Mouse (Mus musculus): ENCODE measurements around the gene Tsga10. TPM values are rescaled to one million over a fixed set of nuclear protein-coding genes. Genes with fewer than 3 reads are reported as not detected.

Tsga10 gene
- polyA plus RNA-seq, 1 experiment from 2014 or later, result 18.3 TPM

- H3K4me2 ChIP-seq, result peak overlapping the region; percentile 73
- 97% methylated on average over 4 of the region's 4 CpGs for WGBS
These were observed 6.9 kb upstream of the Tsga10 start for GRCm38 (mm10) chr1:37873157-37873556.

GRCm38 (mm10) chr1:37872131-37873067 is 6.2 kb upstream of the Tsga10 start:
- ATAC-seq (ENCODE audit: low FRiP score), result peak; percentile 90
- H3K9ac ChIP-seq, result peak overlapping the region; percentile 50
- peak overlapping the region; percentile 37 for H3K27ac ChIP-seq
- H3K4me2 ChIP-seq, result peak overlapping the region; percentile 73
- peaks cover 23% of the 10 kb centered on the region for H3K36me3 ChIP-seq (replicated peaks)
- H3K9me3 ChIP-seq, result no peaks in the 10 kb centered on the region
- peak overlapping the region; percentile 51 for H3K4me3 ChIP-seq (replicated peaks)
- peaks cover 12% of the 10 kb centered on the region for H3K4me1 ChIP-seq
- WGBS, result 6% methylated on average over 33 of the region's 33 CpGs
- peaks cover 10% of the 10 kb centered on the region; the same call in 1 of the 2 replicates for H3K27me3 ChIP-seq

More at GRCm38 (mm10) chr1:37873157-37873556, 6.9 kb upstream of the Tsga10 start:
- Histone ChIP-seq H3K4me1 (peaks cover 12% of the 10 kb centered on the region), H3K9ac (no peak overlapping the region), H3K4me3 (replicated peaks) (no peak overlapping the region), H3K9me3 (no peaks in the 10 kb centered on the region), H3K27ac (no peak overlapping the region), H3K36me3 (replicated peaks) (peaks cover 31% of the 10 kb centered on the region), H3K27me3 (peaks cover 10% of the 10 kb centered on the region; the same call in 1 of the 2 replicates)
- no peak for ATAC-seq (ENCODE audit: low FRiP score)

- peaks cover 20% of the 10 kb centered on the region for H3K36me3 ChIP-seq (replicated peaks)
- peak within 1 kb of the TSS; percentile 50 for H3K9ac ChIP-seq
- ATAC-seq (ENCODE audit: low FRiP score), result peak; percentile 62
- H3K27ac ChIP-seq, result peak within 1 kb of the TSS; percentile 68
- WGBS, result 8% methylated on average over 7 of the region's 7 CpGs
- H3K27me3 ChIP-seq, result peaks cover 10% of the 10 kb centered on the region; the same call in 1 of the 2 replicates
- peak within 1 kb of the TSS; percentile 51 for H3K4me3 ChIP-seq (replicated peaks)
- no peaks in the 10 kb centered on the region for H3K9me3 ChIP-seq
- peaks cover 12% of the 10 kb centered on the region for H3K4me1 ChIP-seq
- H3K4me2 ChIP-seq, result peak within 1 kb of the TSS; percentile 73
These were observed 5.5 kb upstream of the Tsga10 start, which contains the start of gene Lipt1 for GRCm38 (mm10) chr1:37871704-37872103. Gene Lipt1, plus strand, starts transcription at chr1:37871738.

- Histone ChIP-seq H3K27ac (no peak overlapping the region), H3K9ac (no peak overlapping the region), H3K36me3 (replicated peaks) (no peaks in the 10 kb centered on the region), H3K4me1 (peaks cover 18% of the 10 kb centered on the region), H3K27me3 (peaks cover 10% of the 10 kb centered on the region; the same call in 1 of the 2 replicates), H3K4me2 (no peak overlapping the region), H3K9me3 (no peaks in the 10 kb centered on the region), H3K4me3 (replicated peaks) (no peak overlapping the region)
- 64% methylated on average over 2 of the region's 2 CpGs for WGBS
- no peak for ATAC-seq (ENCODE audit: low FRiP score)
These were observed 3.1 kb upstream of the Tsga10 start for GRCm38 (mm10) chr1:37869362-37869761.

GRCm38 (mm10) chr1:37868640-37869039 is 2.4 kb upstream of the Tsga10 start:
- H3K9me3 ChIP-seq, result no peaks in the 10 kb centered on the region
- WGBS, result 67% methylated on average over 10 of the region's 10 CpGs
- ATAC-seq (ENCODE audit: low FRiP score), result no peak
- no peak overlapping the region for H3K27ac ChIP-seq
- H3K27me3 ChIP-seq, result peaks cover 10% of the 10 kb centered on the region; the same call in 1 of the 2 replicates
- H3K9ac ChIP-seq, result no peak overlapping the region
- no peaks in the 10 kb centered on the region for H3K36me3 ChIP-seq (replicated peaks)
- peaks cover 18% of the 10 kb centered on the region for H3K4me1 ChIP-seq
- H3K4me2 ChIP-seq, result no peak overlapping the region
- H3K4me3 ChIP-seq (replicated peaks), result no peak overlapping the region

- H3K4me3 ChIP-seq (replicated peaks), result no peak overlapping the region
- H3K4me2 ChIP-seq, result no peak overlapping the region
- no peak overlapping the region for H3K27ac ChIP-seq
- no peaks in the 10 kb centered on the region for H3K36me3 ChIP-seq (replicated peaks)
- no peaks in the 10 kb centered on the region for H3K9me3 ChIP-seq
- peaks cover 14% of the 10 kb centered on the region for H3K4me1 ChIP-seq
- H3K9ac ChIP-seq, result no peak overlapping the region
- ATAC-seq (ENCODE audit: low FRiP score), result no peak
- WGBS, result 74% methylated on average over 10 of the region's 10 CpGs
- H3K27me3 ChIP-seq, result peaks cover 10% of the 10 kb centered on the region; the same call in 1 of the 2 replicates
These were observed 1.6 kb upstream of the Tsga10 start for GRCm38 (mm10) chr1:37867684-37868322.

- H3K4me2 ChIP-seq, result no peak overlapping the region
- ATAC-seq (ENCODE audit: low FRiP score), result no peak
- H3K27ac ChIP-seq, result no peak overlapping the region
- WGBS, result 86% methylated on average over 1 of the region's 1 CpGs
- peaks cover 10% of the 10 kb centered on the region for H3K4me1 ChIP-seq
- H3K27me3 ChIP-seq, result peaks cover 10% of the 10 kb centered on the region; the same call in 1 of the 2 replicates
- no peaks in the 10 kb centered on the region for H3K9me3 ChIP-seq
- H3K9ac ChIP-seq, result no peak overlapping the region
- H3K36me3 ChIP-seq (replicated peaks), result no peaks in the 10 kb centered on the region
- H3K4me3 ChIP-seq (replicated peaks), result no peak overlapping the region
These were observed 827 bp upstream of the Tsga10 start for GRCm38 (mm10) chr1:37867056-37867455.

GRCm38 (mm10) chr1:37865401-37866215 is 621 bp downstream of the Tsga10 start:
- H3K9me3 ChIP-seq, result no peaks in the 10 kb centered on the region
- peak overlapping the region; percentile 72 for H3K4me2 ChIP-seq
- H3K4me3 ChIP-seq (replicated peaks), result peak overlapping the region; percentile 63
- H3K27ac ChIP-seq, result peak overlapping the region; percentile 88
- peak overlapping the region; percentile 71 for H3K9ac ChIP-seq
- WGBS, result 13% methylated on average over 23 of the region's 23 CpGs
- H3K27me3 ChIP-seq, result peaks cover 6% of the 10 kb centered on the region; the same call in 1 of the 2 replicates
- no peak for ATAC-seq (ENCODE audit: low FRiP score)
- H3K4me1 ChIP-seq, result peaks cover 5% of the 10 kb centered on the region
- no peaks in the 10 kb centered on the region for H3K36me3 ChIP-seq (replicated peaks)

- no peaks in the 10 kb centered on the region for H3K36me3 ChIP-seq (replicated peaks)
- peaks cover 5% of the 10 kb centered on the region for H3K4me1 ChIP-seq
- H3K9me3 ChIP-seq, result no peaks in the 10 kb centered on the region
- H3K4me2 ChIP-seq, result peak overlapping the region; percentile 72
- WGBS, result under 1% methylated on average over 80 of the region's 90 CpGs
- H3K27me3 ChIP-seq, result peaks cover 6% of the 10 kb centered on the region; the same call in 1 of the 2 replicates
- H3K27ac ChIP-seq, result peak overlapping the region; percentile 88
- ATAC-seq (ENCODE audit: low FRiP score), result peak; percentile 98
- peak overlapping the region; percentile 71 for H3K9ac ChIP-seq
- H3K4me3 ChIP-seq (replicated peaks), result peak overlapping the region; percentile 63
These were observed 1.5 kb downstream of the Tsga10 start for GRCm38 (mm10) chr1:37864511-37865400.

GRCm38 (mm10) chr1:37850696-37851095 is 15.5 kb downstream of the Tsga10 start:
- no peaks in the 10 kb centered on the region for H3K9me3 ChIP-seq
- no peak overlapping the region for H3K4me2 ChIP-seq
- no peaks in the 10 kb centered on the region for H3K4me1 ChIP-seq
- no peak overlapping the region for H3K27ac ChIP-seq
- peaks cover 15% of the 10 kb centered on the region for H3K36me3 ChIP-seq (replicated peaks)
- H3K4me3 ChIP-seq (replicated peaks), result no peak overlapping the region
- WGBS, result 63% methylated on average over 2 of the region's 2 CpGs
- ATAC-seq (ENCODE audit: low FRiP score), result no peak
- H3K27me3 ChIP-seq, result no peaks in the 10 kb centered on the region
- no peak overlapping the region for H3K9ac ChIP-seq

GRCm38 (mm10) chr1:37846878-37847277 is 19.4 kb downstream of the Tsga10 start:
- no peak overlapping the region for H3K27ac ChIP-seq
- 84% methylated on average over 8 of the region's 8 CpGs for WGBS

More at GRCm38 (mm10) chr1:37846878-37847277, 19.4 kb downstream of the Tsga10 start:
- no peaks in the 10 kb centered on the region for H3K9me3 ChIP-seq
- no peak overlapping the region for H3K9ac ChIP-seq
- no peaks in the 10 kb centered on the region for H3K27me3 ChIP-seq
- H3K36me3 ChIP-seq (replicated peaks), result no peaks in the 10 kb centered on the region; the same call in 1 of the 2 replicates
- no peak overlapping the region for H3K4me3 ChIP-seq (replicated peaks)
- H3K4me2 ChIP-seq, result no peak overlapping the region
- H3K4me1 ChIP-seq, result no peaks in the 10 kb centered on the region
- ATAC-seq (ENCODE audit: low FRiP score), result no peak
